Mouse (Mus musculus): ENCODE data around the gene Med16.

The Med16 gene

DNA sequence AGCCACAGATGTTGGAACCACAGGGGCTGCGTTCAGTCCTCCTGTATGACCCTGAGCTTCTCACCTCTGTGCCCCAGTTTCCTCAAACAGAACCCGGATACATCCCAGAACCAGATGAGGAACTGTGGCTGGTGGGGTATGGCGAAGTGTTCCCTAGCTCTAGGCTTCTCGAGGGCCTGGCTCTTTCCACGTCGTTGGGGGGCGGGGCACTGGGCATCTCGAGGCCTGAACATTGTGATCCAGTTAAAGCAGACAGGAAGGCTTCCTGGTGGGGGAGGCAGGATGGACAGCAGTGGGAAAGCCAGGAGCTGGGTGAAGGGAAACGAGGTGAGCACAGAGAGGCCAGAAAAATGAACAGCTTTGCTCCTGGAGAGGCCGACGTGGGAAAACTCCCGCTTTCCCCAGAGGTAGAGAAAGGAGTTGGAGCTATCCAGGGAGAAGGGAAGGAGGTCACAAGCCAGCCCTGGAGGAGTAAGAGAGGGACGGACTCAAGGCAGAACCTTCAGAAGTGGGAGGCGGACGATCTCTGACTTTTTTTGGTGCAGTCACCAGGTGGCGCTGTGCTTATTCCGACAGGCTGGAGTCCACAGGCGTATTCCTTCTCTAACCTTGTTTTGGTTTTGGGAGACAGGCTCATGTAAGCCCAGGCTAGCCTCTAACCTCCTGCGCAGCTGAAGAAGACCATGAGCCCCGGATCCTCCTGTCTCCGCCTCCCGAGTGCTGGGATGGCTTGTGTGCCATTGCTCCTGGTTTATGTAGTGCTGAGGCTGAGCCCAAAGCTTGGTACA is 25.2 kb downstream of the Med16 start:
- DNase-seq (ENCODE audit: low spot score): no peak

DNA sequence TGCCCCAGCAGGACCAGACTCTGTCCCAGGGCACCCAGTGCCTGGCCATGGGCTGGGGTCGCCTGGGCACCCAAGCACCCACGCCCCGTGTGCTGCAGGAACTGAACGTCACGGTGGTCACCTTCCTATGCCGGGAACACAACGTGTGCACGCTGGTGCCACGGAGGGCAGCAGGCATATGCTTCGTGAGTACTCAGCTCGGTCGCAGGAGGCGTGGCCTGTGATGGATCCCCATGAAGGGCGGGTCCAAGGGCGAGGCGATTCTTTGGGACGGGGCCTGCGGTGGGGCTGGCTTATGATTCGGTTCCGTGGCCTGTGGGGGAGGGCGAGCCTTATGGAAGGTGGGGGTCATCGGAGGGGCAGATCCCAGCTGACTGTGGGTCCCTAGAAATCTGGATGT is 26.7 kb downstream of the Med16 start:
- no peak for DNase-seq (ENCODE audit: low spot score)

DNA sequence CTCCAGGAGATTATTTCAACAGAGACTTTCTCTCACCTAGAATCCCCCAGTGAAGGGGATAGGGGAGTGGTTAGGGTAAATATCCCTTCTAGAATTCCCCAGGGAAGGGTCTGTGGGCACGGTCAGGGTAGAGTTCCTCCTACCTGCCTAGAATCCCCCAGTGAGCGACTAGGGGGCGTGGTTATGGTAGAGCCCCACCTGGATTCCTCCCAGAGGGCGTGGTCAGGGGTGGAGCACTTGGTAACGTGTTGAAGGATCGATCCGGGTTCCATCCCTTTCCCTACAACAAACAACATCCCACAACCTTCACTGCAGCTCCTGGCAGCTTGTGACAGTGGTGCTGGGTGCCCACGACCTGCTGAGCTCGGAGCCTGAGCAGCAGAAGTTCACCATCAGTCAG is 28.0 kb downstream of the Med16 start:
- no peak for DNase-seq (ENCODE audit: low spot score)

DNA sequence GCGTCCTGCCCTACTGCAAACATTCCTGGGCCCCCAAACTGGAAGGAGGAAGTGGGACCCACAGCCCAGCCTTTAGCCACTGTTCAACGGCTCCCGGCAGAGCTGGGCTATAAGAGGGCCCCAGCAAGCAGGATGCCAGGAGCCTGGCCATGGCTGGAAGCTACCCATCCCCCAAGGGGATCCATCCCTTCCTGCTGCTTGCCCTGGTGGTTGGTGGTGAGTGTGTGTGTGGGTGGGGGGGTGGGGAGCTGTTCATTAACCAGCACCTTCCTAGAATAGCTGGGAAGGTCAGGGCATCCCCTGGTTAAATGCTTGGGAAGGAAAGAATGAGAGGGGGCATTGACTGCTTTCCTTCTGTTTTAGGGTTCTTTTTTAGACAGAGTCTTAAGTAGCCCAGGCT is 29.2 kb downstream of the Med16 start:
- no peak for DNase-seq (ENCODE audit: low spot score)

DNA sequence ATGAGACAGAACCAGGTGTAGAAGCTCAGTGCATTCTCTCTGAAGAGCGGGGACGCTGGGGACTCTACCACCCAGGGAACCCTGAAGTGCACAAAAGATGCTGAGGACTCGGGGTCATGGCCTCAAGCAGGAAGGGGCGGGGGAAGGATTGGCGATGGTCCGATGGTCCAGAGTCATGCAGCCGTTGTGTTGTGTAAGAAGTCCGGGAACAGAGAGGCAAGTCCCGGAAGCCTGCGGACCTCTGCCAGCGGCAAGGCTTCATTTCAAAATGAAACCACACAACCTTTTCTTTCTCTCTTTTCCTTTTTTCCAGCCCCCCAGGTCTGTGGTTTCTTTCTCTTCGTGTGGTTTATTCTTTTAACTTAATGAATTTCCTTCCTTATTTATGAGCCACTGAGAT is 31.0 kb downstream of the Med16 start:
- DNase-seq (ENCODE audit: low spot score): no peak

DNA sequence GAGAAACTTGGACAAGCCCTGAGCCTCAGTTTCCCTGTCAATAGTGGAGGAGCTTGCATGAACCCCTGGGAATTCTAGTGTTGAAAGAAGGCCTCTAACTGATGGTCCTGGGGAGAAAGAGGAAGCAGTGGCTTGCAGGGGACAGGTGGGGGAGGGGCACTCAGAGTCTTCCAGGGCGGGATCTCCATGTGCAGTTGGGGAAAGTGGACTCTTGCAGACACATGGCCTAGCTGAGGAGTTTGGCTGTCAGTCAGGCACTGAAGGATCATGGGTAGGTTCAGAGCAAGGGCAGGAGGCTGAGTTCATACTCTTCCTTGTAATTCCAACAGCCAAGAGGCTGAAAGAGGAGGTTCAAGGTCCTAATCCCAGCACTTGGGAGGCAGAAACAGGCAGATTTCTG is 31.5 kb downstream of the Med16 start:
- DNase-seq (ENCODE audit: low spot score): no peak

DNA sequence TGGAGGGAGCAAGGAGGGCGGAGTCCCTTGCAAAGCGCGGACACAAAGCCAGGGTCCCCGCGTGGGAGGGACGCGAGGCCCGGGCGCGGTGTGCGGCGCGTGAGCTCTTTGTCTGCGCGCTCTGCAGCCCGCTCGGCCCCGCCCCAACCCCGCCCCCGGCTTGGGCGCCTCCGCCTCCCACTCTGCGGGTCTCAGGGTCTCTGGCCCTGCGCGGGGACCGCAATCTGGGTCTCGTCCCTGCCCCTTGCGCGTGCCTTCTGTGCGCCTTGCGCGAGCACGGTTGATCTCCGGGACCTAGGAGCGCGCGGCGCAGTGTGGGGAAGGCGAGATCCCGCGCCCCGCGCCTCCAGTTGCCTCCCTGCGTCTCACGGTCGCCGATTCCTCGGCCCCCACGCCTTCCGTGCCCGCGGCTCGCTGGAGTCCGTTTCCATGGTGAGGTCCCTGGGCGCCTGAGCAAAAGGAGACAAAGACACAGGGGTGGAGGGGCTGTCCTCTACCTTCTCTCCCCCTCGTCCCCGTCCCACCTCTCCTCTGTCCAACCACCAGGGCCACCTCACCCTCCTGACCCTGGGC is 34.3 kb downstream of the Med16 start, which contains the start of the genes Prtn3 and Plppr3:
Prtn3 (plus strand) TSS at position 187 of the 573 bp plus-strand sequence.
Plppr3 (minus strand) TSS at position 345 of the 573 bp plus-strand sequence.
- no peak for DNase-seq (ENCODE audit: low spot score)

DNA sequence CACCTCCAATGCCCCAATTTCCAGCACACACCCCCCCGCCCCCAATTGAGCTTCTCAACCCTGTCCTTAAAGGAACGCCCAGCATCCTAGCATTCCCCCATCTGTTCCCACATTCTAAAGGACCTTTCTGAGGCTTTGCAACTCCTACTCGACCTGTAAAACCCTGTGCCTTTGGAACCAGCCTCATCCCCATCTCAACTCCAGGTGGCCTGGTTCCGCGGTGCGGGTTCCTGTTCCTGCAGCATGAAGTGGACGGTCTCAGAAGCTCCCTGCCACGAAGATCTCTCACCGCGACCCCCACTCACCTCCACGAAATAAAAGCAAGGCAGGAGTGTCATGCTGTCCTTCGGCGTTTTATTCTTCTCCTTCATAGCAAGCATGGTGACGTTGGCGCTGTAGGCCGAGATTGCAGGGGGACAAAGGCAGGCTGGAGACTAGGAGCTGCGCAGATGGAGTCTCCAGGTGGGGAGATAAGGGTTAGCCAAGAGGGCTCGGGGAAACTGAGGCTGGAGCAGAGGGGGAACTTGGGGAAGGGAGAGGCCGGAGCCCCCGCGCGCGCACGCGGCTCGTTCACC is 34.9 kb downstream of the Med16 start:
- no peak for DNase-seq (ENCODE audit: low spot score)

DNA sequence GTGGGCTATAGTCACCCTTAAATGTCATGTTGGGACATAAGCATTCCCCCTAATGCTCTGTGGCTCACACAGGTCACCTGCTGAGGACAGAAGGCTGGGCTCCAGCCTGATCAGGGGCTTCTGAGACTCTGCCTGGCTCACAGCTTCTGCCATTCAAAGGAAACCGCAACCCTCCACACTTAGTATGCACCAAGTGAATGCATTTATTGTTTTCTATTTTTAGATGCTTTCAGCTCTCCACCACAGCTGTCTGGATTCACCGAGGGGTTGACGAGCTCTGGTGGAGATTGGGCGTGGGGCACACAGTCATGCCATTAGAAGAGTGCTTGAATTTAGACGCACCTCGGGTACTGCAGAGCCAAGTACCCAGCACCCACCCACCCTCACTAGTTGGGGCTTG is 35.4 kb downstream of the Med16 start:
- no peak for DNase-seq (ENCODE audit: low spot score)

DNA sequence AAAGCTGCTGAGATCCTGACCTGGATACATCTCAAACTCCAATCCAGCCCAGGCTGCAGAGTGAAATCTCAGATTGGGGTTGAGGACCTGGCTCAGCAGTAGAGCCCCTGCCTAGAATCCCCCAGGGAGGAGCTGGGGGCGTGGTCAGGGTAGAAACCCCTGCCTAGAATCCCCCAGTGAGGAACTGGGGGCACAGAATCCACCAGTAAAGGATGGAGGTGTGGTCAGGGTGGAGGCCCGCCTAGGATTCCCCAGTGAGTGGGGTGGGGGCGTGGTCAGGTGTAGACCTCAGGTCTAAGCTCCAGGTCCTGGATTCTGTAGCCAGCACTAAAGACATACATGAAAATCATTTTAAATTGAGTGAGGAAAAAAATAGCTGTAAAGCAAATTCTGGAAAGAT is 35.9 kb downstream of the Med16 start:
- no peak for DNase-seq (ENCODE audit: low spot score)

DNA sequence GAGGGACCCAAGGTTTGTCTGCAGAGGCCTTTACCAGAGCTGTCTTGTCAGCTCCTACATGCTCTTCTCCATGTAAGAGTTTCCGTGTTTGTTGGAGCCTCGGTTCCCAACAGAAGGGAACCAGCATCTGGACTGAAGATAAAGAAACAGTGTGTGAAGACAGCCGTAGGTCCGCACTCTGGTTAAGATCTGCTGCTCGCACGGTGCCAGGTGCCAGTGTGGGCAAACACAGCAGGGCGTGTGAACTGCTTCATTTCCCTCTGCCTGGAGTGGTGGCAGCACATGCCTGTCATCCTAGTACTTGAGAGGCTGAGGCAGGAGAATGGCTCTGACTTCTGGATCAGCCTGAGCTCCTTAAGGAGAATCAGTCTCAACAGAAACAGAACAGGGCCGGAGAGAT is 36.9 kb downstream of the Med16 start:
- no peak for DNase-seq (ENCODE audit: low spot score)

DNA sequence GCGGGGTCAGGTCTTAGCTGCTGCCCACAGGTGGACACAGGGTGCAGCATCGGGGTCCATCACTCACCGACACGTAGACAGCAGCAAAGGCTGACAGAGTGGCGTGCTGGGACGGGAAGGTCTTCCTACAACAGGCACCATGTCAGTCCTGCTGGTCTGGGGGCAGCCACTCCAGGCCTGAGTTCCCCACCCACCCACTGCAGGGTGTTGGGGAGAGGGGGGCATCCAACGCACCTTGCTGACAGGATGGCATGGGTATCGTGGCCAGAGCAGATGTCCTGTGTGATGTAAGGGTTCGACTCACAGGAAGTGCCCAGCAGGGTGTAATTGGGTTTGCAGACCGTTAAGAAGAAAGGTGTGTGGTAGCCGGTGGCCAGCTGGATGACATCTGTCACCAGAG is 42.1 kb downstream of the Med16 start:
- no peak for DNase-seq (ENCODE audit: low spot score)

DNA sequence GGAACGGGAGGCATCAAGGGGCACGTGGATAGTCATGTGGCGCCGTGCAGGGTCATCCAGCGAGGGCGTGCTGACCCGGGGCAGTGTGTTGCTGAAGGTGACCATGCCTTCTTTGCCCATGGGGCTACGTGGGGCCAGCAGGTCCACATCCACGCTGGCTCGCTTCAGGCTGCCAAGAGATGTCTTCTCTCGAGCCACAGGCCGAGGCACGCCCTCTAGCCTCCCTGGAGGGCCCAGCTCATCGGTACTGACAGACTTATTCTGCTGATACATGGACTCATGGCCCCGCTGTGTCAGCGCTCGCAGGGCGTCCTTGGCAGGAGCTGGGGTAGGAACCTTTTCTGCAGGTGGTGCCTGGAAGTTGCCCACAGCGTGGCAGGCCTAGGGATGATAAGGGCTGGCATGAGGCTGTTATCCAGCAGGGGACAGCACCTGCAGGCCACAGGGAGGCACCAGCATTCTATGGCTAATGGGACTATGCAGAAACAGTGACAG is 42.9 kb downstream of the Med16 start:
- peak; percentile 73 for DNase-seq (ENCODE audit: low spot score)

DNA sequence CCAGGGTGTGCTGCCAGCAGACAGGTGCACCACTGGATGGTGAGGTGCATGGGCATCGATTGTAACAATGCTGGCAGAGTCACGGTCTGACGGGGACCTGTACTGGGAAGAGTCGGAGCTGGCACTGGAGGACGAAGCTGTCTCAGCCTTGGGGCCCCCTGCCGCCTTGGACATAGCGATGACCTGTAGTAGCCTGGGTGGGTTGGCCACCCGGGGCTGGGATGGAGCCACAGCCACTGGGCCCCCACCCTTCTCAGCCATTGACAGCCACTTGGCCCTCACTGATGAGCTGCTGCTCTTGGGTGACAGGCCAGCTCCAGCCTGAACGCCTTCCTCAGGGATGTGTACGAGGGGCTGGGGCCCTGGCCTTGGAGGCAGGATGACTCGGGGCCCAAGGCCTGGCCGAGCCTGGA is 43.5 kb downstream of the Med16 start:
- no peak for DNase-seq (ENCODE audit: low spot score)

DNA sequence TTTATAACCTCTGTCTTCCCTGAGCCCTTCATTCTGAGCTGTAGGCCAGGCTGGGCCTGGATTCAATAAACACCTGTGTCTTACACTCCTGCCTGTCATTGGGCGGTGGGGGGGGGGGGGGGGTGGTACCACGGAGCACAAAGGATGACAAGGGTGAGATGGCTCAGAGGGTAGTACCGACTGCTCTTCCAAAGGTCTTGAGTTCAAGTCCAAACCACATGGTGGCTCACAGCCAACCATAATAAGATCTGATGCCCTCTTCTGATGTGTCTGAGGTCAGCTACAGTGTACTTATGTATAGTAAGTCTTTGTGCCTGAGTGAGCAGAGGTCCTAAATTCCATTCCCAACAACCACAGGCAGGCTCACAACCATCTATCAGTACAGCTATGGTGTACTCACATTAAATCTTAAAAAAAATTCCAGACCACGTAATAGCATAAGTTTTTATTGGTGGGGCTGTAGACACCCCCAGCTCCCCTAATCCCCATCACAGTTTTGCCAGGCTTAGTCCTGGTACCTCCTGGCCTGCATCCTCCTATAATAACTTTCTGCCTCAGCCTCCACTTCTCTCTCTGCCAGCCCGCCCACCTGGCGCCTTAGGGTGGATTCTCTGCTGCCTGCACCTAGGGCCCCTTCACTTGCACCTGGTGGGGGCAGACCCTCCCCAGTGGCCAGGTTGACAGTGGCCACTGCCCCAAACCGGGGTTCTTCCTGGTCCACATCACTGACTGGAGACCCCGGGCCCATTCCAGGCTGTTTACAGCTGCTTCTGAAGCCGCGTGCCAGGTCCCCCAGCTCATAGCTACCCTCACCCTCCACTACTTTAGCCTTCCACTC is 44.2 kb downstream of the Med16 start:
- no peak for DNase-seq (ENCODE audit: low spot score)

DNA sequence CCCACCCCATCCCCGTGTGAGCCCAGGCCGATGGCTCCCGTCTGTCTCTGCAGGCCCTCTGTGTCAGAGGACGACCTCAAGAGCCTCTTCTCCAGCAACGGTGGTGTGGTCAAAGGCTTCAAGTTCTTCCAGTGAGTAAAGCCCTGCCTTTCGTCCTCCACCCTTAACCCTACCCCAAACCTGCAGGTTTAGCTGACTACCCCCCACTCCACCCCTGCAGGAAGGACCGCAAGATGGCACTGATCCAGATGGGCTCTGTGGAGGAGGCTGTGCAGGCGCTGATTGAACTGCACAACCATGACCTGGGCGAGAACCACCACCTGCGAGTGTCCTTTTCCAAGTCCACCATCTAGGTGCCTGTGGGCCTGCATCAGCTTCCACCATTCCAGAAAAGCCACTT is 45.8 kb downstream of the Med16 start:
- DNase-seq (ENCODE audit: low spot score): no peak

DNA sequence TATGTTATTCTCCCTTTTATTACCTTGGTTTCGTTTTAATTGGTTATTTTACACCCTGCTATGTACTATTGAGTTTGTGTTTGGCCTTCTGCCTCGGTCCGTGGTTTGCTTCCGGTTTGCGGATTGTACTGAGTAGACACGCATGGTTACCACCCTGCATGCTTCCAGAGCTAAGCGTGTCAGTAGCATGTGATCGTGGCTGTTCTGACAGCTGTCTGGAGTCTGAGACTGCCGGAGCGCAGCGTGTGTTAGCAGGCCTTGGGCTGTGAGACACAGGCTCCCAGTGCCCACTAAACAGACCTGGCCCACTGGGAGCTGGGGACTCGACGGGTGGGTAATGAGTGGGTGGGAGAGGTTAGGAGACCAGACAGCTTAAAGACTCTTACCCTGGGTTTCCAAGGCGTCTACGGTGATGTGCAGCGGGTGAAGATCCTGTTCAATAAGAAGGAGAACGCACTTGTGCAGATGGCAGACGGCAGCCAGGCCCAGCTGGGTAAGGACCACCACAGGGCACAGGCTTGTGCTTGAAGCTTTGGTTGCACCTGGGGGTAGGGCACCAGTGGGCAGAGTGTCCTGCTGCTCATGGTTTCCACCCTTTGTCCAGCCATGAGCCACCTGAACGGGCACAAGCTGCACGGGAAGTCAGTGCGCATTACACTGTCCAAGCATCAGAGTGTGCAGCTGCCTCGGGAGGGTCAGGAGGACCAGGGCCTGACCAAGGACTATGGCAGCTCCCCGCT is 46.5 kb downstream of the Med16 start:
- DNase-seq (ENCODE audit: low spot score): no peak

DNA sequence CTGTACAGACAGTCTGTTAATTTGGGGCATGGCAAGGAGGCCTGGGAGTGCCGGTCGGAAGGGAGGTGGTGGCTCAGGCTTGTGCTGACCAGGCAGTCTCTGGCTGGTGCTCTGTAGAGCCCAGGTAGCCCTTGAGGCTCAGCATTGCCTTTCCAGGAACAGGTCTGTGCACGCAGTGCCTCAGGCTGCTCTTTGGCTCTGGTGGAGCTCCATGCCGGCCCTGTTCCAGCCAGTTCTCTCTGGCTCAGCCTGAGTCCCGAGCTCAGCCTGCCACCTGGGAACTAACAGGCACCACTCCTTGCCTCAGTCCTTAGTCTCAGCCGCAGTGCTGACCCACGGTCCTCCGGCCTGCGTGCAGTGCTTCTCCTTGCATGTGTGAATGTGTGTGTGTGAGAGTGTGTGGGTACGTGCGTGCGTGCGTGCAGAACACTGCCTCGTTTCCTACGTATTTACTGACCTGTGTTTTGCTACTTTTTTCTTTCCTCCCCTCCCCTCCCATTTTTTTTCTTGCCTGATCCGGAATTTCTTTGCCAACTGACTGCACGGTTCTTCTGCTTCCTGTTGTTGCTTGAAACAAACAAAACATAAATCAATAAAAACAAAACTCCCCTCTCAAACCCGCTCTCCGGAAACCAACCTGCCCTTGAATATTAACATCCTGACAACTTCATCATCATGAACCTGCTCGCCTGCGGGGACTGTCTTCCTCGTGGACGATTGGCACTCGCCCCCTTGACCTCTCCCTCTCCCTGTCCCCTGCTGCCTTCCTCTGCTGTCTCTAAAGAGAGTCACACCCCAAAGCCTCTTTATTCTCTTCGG is 47.3 kb downstream of the Med16 start:
- DNase-seq (ENCODE audit: low spot score): no peak

DNA sequence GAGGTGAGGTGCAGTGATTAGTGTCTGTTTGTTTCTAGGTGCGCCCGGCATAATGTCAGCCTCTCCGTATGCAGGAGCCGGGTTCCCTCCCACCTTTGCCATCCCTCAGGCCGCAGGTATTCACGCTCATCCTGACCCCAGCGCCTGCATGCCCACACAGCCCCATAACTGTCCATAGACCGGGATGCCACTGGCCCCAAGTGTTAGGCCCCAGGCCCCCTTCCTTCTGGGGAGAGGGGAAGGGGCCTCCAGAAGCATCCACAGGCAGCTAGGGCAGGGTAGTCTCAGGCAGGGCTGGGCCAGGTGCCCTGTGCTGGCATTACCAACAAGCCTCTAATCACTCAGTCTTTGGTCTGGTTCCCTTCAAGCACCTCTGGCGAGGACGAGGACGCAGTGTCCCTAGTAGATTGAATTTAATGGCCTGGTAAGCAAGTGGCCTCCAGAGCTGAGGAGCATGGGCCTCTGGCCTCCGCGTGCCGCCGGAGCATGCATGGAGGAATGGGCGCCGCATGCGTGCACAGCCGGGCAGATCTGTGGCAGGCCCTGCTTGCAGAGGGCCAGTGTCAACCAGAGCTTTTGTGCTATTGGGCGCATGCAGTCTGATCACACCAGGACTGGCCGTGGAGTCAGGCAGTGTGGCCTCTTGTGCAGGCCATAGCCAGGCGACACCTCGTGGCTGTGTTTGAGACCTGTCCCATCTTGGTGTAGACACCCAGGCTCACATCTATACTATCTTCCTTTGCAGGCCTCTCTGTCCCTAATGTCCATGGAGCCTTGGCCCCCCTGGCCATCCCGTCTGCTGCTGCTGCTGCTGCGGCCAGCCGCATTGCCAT is 48.4 kb downstream of the Med16 start:
- DNase-seq (ENCODE audit: low spot score): no peak

DNA sequence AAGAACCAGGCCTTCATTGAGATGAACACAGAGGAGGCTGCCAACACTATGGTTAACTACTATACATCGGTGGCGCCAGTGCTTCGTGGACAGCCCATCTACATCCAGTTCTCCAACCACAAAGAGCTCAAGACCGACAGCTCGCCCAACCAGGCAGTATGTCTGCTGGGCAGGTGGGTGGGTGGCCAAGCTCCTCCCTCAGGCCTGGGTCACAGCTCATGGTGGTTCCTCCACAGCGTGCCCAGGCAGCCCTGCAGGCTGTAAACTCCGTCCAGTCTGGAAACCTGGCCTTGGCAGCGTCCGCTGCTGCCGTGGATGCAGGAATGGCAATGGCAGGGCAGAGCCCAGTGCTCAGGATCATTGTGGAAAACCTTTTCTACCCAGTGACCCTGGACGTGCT is 49.6 kb downstream of the Med16 start:
- DNase-seq (ENCODE audit: low spot score): no peak

All from ovary, adult 18-20 months (tissue).